Mouse (Mus musculus) midbrain, embryonic 15.5 days (tissue): ENCODE data around the gene Dok5. TPM values are rescaled to one million over a fixed set of nuclear protein-coding genes. Genes with fewer than 3 reads are reported as not detected.

Source experiments
- ATAC-seq: fragments of 200-750 bp; cut with Nextera tagmentation; replicated peaks from 2 replicates; pipeline ENCODE4 v1.8.0; 2017; ENCODE audit warnings: moderate TSS enrichment
- H3K27ac ChIP-seq: fragments of 300-500 bp; sonication (generic); 2 replicates; pipeline ENCODE4 v1.5.1; 2015; ENCODE audit warnings: mild to moderate bottlenecking, inconsistent platforms
- H3K27me3 ChIP-seq: fragments of 300-500 bp; sonication (generic); replicated peaks from 2 replicates; pipeline ENCODE4 v1.6.1; 2015; ENCODE audit warnings: inconsistent platforms
- H3K36me3 ChIP-seq: fragments of 300-500 bp; sonication (generic); replicated peaks from 2 replicates; pipeline ENCODE4 v1.6.1; 2015; ENCODE audit warnings: inconsistent platforms
- H3K4me1 ChIP-seq: fragments of 300-500 bp; sonication (generic); 2 replicates; pipeline ENCODE4 v1.6.1; 2015; ENCODE audit warnings: inconsistent platforms
- H3K4me2 ChIP-seq: fragments of 300-500 bp; sonication (generic); 2 replicates; pipeline ENCODE4 v1.6.1; 2015; ENCODE audit warnings: inconsistent platforms, mild to moderate bottlenecking, moderate library complexity
- H3K4me3 ChIP-seq: fragments of 300-500 bp; sonication (generic); 2 replicates; pipeline ENCODE4 v1.5.1; 2015; ENCODE audit warnings: mild to moderate bottlenecking, inconsistent platforms
- H3K9ac ChIP-seq: fragments of 300-500 bp; sonication (generic); 2 replicates; pipeline ENCODE4 v1.6.1; 2015; ENCODE audit warnings: mild to moderate bottlenecking, inconsistent platforms
- H3K9me3 ChIP-seq: fragments of 300-500 bp; sonication (generic); 2 replicates; pipeline ENCODE4 v1.6.1; 2016; ENCODE audit warnings: inconsistent platforms
- WGBS: fragments of 180-500 bp; shearing (Covaris S2); methylation state at CpG from one replicate; pipeline ENCODE4 v1.1.7; 2015; ENCODE audit warnings: mixed read lengths; 5-methylcytosine and 5-hydroxymethylcytosine counted together
- polyA plus RNA-seq: library from polyadenylated mRNA; unstranded; fragments of >200 nt; fragmentation: Nextera tagmentation; extraction: Ambion mirVana; gene quantifications from 2 replicates; pipeline ENCODE4 v1.2.1, GENCODE M21; 2015

Dok5 gene
- polyA plus RNA-seq, 1 experiment from 2014 or later, result 52.9 TPM

DNA sequence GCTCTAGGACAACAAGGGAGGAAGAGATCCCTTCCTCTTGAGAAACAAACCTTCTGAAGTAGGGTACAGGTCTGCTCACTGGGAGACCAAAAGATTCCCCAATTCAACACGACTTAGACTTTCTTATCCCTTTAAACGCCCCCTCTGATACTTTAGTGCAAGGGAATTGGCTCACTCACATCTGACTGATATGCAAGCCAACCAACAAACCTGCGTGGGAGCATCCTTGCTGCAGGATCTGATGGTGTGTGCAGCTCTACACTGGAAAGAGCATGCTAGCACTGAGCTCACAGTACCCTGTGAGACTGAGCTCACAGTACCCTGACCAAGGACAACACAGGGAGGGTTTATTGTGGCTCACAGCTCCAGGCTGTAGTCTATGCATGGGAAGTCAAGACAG, 139.9 kb downstream of the Dok5 start:
- H3K4me2 ChIP-seq, result no peak overlapping the region
- WGBS, result 83% methylated on average over 3 of the region's 3 CpGs
- no peak for ATAC-seq

DNA sequence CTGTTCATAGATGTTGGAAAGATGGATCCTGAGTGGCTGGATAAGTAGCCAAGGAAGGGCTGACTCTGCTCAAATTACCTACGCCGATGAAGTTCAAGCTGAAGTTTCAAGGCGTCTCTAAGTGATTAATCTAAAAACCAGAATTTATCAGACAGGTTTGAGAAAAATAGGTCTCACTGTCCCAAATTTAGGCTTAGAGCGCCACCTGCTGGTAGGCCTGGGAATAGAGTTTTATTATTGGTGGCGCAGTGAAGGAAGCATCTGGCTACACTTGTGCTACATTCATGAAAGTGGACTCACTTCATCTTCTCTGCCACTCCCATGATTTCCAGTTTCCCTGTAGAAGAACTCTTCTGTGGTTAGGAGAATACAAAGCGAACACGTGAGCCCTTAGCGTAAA, 141.8 kb downstream of the Dok5 start:
- H3K9me3 ChIP-seq, result no peaks in the 10 kb centered on the region
- ATAC-seq, result no peak
- WGBS, result 12% methylated on average over 8 of the region's 8 CpGs

More for the DNA sequence above, 139.9 kb downstream of the Dok5 start:
- H3K36me3 ChIP-seq, result no peaks in the 10 kb centered on the region
- H3K27ac ChIP-seq, result no peak overlapping the region
- no peak overlapping the region for H3K4me3 ChIP-seq
- no peak overlapping the region for H3K9ac ChIP-seq
- H3K4me1 ChIP-seq, result no peaks in the 10 kb centered on the region
- no peaks in the 10 kb centered on the region for H3K9me3 ChIP-seq
- H3K27me3 ChIP-seq, result no peaks in the 10 kb centered on the region

DNA sequence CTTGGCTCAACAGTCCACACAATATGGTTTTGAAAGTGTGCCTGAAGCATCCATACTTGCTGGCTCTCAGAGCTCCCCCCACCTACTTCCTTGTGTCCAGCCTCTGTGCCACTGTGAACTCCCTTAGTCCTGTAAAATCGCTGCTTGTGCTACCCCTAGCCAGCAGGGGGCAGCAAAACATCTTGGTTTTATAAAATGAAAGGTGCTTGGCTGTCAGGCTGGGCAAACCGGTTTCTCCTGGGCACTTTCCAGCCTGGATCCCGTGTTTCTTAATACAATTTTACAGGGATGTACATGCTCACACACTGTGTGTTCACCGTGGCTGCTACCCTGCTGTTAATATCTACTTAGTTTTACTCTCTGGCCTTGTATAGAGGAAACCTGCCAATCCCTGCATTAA, 145.9 kb downstream of the Dok5 start:
- under 1% methylated on average over 4 of the region's 4 CpGs for WGBS
- no peak overlapping the region for H3K4me2 ChIP-seq
- ATAC-seq, result peak; percentile 77

More for the DNA sequence above, 141.8 kb downstream of the Dok5 start:
- Histone ChIP-seq H3K4me1 (0 out of 2 replicates have a peak, but pooled peaks cover 4% of the 10 kb centered on the region), H3K4me3 (no peak overlapping the region), H3K27ac (no peak overlapping the region), H3K36me3 (no peaks in the 10 kb centered on the region), H3K27me3 (no peaks in the 10 kb centered on the region), H3K4me2 (no peak overlapping the region), H3K9ac (no peak overlapping the region)

DNA sequence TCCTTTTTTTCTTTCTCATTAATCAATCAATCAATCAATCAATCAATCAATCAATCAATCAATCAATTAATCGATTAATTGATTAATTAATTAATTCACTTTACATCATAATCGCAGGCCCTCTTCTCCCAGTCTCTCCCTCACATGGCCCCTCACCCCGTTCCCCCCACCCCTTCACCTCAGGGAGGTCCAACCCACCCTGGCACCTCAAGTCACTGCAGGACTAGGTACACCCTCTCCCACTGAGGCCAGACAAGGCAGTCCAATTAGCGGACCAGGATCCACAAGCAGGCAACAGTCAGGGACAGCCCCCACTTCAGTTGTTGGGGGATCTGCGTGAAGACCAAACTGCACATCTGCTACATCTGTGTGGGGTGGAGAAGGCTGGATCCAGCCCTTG, 146.3 kb downstream of the Dok5 start:
- Histone ChIP-seq H3K27me3 (no peaks in the 10 kb centered on the region), H3K9me3 (no peaks in the 10 kb centered on the region), H3K36me3 (no peaks in the 10 kb centered on the region), H3K4me3 (no peak overlapping the region), H3K4me2 (no peak overlapping the region), H3K4me1 (peaks cover 9% of the 10 kb centered on the region), H3K27ac (no peak overlapping the region), H3K9ac (no peak overlapping the region)
- peak; percentile 24 for ATAC-seq
- WGBS, result 68% methylated on average over 5 of the region's 5 CpGs

More for the DNA sequence above, 145.9 kb downstream of the Dok5 start:
- Histone ChIP-seq H3K4me1 (peaks cover 9% of the 10 kb centered on the region), H3K27ac (no peak overlapping the region), H3K27me3 (no peaks in the 10 kb centered on the region), H3K9me3 (no peaks in the 10 kb centered on the region), H3K9ac (no peak overlapping the region), H3K4me3 (no peak overlapping the region), H3K36me3 (no peaks in the 10 kb centered on the region)

DNA sequence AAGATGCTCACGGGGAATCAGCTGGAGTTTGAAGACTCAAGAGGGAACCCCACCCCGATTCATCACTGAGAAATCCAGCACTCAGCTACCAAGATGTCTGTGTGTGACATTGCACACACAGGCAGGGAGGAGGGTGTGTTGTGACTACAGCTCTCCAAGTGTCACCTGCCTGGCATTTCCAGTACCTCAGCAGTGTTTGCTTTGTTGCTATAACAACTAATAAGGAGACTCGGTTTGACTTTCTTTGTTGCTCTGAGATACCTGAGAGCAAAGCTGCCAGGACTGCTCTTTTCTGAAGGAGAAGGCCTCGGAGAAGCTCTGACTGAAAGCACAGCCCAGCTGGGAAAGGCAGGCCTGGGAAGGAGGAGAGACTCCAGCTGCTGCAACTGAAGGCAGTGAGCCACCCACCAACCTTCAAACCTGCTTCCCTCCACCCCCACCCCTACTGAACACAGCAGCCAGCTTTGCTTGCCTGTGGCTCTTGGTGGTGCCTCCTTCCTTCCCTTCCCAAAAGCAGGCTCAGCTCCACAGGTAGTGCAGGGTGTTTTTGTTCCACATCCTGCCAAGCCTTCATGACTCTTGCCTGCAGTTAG, 152.7 kb downstream of the Dok5 start:
- ATAC-seq, result no peak

DNA sequence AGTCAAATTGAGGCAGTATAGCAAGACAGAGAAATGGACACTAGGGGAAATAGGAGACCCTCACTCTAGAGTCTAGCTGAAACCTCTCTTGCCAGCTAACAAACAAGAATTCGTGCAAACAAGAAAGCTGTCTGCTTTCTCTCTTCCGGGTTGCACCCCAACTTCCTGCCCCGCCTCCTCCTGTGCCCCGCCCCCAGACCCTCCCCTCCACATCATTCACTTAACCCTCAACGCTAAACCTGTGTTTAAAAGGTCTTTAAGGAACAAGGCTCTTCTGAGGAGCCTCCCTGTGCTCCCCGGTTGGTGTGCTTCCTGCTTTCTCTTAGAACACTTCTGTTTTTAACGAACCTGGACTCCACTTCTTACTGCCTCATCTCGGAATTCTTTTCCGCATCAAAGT, 156.4 kb downstream of the Dok5 start:
- Histone ChIP-seq H3K27me3 (no peaks in the 10 kb centered on the region), H3K4me1 (0 out of 2 replicates have a peak, but pooled peaks cover 3% of the 10 kb centered on the region), H3K27ac (no peak overlapping the region), H3K4me3 (no peak overlapping the region), H3K9ac (no peak overlapping the region), H3K4me2 (no peak overlapping the region), H3K36me3 (no peaks in the 10 kb centered on the region), H3K9me3 (no peaks in the 10 kb centered on the region)
- no peak for ATAC-seq
- WGBS, result 60% methylated on average over 9 of the region's 9 CpGs

More for the DNA sequence above, 152.7 kb downstream of the Dok5 start:
- H3K9ac ChIP-seq, result no peak overlapping the region
- no peak overlapping the region for H3K27ac ChIP-seq
- no peaks in the 10 kb centered on the region for H3K36me3 ChIP-seq
- H3K4me1 ChIP-seq, result peaks cover 3% of the 10 kb centered on the region; the same call in 1 of the 2 replicates
- H3K4me2 ChIP-seq, result no peak overlapping the region
- H3K4me3 ChIP-seq, result no peak overlapping the region
- H3K27me3 ChIP-seq, result no peaks in the 10 kb centered on the region
- 65% methylated on average over 4 of the region's 4 CpGs for WGBS
- H3K9me3 ChIP-seq, result no peaks in the 10 kb centered on the region

DNA sequence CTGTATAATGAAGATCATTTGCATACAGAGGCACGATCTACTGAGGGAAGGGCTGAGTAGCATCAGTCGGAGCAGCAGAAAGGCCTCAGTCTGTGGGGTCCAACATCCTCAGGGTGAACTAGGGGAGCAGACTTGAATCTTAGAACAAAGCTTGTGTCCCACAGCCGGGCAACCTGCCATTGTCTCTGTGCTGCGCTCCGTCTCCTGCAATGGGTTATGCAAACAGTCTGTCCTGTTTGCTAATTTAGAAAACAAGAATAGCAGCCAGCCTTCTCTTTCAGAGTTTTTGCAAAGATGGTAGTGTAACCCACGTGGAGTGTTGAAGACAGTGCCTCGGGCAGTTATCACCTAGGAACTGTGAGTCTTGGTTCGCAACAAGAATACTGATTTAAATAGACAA, 163.5 kb downstream of the Dok5 start:
- Histone ChIP-seq H3K27ac (no peak overlapping the region), H3K4me3 (no peak overlapping the region), H3K36me3 (no peaks in the 10 kb centered on the region), H3K4me2 (no peak overlapping the region), H3K27me3 (no peaks in the 10 kb centered on the region), H3K9ac (no peak overlapping the region), H3K4me1 (no peaks in the 10 kb centered on the region), H3K9me3 (no peaks in the 10 kb centered on the region)
- 60% methylated on average over 8 of the region's 8 CpGs for WGBS
- no peak for ATAC-seq

DNA sequence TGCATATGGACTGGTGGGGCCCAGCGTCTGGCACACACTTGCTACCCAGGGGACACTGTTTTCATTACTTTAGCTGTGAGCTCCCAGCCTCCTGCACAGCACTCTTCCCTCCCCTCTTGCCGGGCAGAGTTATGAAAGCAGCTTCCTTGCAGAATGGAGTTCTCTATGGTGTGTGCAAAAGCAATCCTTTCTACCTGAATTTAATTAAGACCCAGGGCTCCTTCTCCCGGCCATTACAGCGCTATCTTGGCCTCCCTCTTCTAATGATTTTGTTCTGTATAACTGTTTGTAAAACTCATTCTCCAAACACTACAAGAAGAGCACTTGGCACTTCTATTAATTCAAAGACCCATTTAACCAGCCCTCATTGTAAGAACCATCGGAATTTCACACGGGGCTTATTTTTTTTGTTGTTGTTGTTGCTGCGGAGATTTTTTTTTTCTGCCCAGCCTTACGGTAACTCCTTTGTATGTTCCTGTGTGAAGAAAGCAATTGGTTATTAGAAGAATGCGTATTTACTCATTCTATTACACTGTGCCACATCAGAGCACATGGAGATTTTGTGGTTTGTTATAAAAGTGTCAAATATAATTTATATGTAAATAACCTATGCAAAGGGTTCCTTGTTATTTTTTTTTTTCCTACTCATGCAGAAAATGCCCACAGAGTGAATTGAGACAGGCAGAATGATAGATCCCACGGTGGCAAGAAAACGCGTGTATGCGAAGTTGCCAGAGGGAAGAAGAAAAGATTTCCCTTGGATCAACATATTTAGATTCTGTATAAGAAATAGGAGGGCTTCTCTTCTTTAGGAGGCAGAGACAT, 170.8 kb downstream of the Dok5 start:
- Histone ChIP-seq H3K4me1 (peaks cover 15% of the 10 kb centered on the region), H3K4me2 (peak overlapping the region; percentile 13; the same call in 1 of the 2 replicates), H3K27me3 (no peaks in the 10 kb centered on the region), H3K4me3 (no peak overlapping the region), H3K9ac (no peak overlapping the region), H3K9me3 (no peaks in the 10 kb centered on the region), H3K27ac (peak overlapping the region; percentile 53), H3K36me3 (no peaks in the 10 kb centered on the region)
- WGBS, result 13% methylated on average over 13 of the region's 13 CpGs
- ATAC-seq, result no peak; the same call in 1 of the 2 replicates

DNA sequence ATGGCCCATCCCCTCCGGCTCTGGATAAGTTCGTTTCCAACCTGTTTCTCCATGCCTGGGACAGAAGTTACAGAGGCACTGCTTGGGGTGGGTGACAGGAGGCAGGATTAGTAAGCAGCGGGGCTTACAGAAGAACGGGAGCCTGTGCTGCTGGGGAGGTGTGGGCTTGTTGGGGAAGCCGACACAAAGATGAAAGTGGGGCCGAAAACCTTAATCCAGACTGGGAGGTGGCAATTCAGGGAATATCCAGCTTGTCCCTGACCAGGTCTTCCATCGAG, 171.4 kb downstream of the Dok5 start:
- no peak for ATAC-seq
- H3K36me3 ChIP-seq, result no peaks in the 10 kb centered on the region
- H3K4me3 ChIP-seq, result no peak overlapping the region
- H3K9ac ChIP-seq, result no peak overlapping the region
- H3K27me3 ChIP-seq, result no peaks in the 10 kb centered on the region
- peak overlapping the region; percentile 53 for H3K27ac ChIP-seq
- peak overlapping the region; percentile 13; the same call in 1 of the 2 replicates for H3K4me2 ChIP-seq
- H3K4me1 ChIP-seq, result peaks cover 15% of the 10 kb centered on the region
- 35% methylated on average over 7 of the region's 7 CpGs for WGBS
- H3K9me3 ChIP-seq, result no peaks in the 10 kb centered on the region

DNA sequence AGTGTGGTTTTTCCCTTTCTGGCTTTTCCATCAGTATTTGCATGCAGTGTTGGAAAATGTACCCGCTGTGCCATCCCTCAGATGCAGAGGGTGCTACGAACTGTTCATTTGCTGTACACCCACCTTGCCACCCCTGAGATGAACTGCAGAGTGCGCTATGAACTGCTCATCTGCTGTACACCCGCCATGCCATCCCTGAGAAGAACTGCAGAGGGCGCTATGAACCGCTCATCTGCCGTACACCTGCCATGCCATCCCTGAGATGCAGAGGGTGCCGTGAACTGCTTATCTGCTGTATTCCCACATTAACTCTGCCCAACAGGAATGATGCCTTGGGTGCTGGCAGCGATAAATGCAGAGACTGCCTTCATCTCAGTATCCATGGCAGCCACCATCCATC, 171.8 kb downstream of the Dok5 start:
- WGBS, result 94% methylated on average over 9 of the region's 9 CpGs
- no peak for ATAC-seq
- H3K27ac ChIP-seq, result peak overlapping the region; percentile 53; the same call in 1 of the 2 replicates

DNA sequence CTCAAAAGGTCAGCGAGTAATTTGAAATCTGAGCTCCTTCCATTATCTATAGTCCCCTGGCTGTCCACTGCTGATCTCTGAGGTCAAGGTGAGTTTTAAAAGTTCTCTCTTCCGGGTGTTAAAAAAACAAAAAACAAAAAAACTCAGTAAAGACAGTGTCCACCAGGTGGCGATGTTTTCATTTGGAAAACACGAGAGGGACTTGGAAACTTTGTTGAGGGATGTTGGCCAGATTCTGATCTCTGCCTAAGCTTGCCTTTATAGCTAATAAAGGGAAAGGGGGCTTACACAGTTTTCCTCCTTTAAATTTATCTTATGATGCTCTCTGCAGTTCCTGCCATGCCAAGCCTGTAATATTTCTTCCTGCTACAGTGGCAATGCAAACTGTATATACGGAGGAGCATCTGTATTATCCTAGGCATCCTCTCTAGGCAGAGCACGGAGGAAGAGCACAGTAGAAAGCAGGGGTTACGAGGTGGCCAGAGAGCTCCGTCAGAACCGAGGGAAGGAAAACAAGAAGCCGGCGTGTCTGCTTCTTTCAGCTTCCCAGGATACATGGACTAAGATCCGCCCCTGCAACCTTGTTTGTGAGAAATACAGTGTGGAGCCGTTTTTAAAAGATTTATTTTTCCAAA, 181.1 kb downstream of the Dok5 start:
- no peak overlapping the region for H3K4me3 ChIP-seq
- H3K36me3 ChIP-seq, result no peaks in the 10 kb centered on the region
- H3K27me3 ChIP-seq, result no peaks in the 10 kb centered on the region; the same call in 1 of the 2 replicates
- 45% methylated on average over 13 of the region's 13 CpGs for WGBS
- H3K9me3 ChIP-seq, result no peaks in the 10 kb centered on the region
- H3K4me1 ChIP-seq, result peaks cover 9% of the 10 kb centered on the region
- ATAC-seq, result no peak
- H3K9ac ChIP-seq, result no peak overlapping the region
- H3K4me2 ChIP-seq, result no peak overlapping the region; the same call in 1 of the 2 replicates
- 0 out of 2 replicates have a peak overlapping the region, but pooled peaks have one; percentile 39 for H3K27ac ChIP-seq

More for the DNA sequence above, 171.8 kb downstream of the Dok5 start:
- Histone ChIP-seq H3K9me3 (no peaks in the 10 kb centered on the region), H3K4me1 (peaks cover 15% of the 10 kb centered on the region), H3K9ac (no peak overlapping the region), H3K36me3 (no peaks in the 10 kb centered on the region), H3K27me3 (no peaks in the 10 kb centered on the region), H3K4me3 (no peak overlapping the region), H3K4me2 (no peak overlapping the region)

DNA sequence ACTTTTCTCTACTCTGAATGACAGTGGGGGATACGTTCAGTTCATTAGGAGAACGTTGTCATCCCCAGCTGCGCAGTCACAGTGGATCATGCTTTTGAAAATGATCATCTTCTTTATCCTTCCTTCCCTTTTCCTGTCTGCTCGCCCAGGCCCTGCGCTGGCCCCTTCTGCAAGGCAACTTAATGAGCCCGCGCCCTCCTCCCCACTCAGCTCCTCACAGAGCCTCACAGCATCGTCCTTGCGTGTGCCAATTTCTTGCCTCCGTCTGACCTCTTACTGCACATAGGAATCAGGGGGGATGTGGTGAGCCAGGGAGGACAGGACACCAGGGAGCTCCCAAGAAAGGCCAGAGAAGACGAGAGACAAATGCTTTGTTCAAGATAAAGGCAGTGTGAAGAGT, 182.3 kb downstream of the Dok5 start:
- H3K4me2 ChIP-seq, result no peak overlapping the region
- no peaks in the 10 kb centered on the region for H3K9me3 ChIP-seq
- no peaks in the 10 kb centered on the region; the same call in 1 of the 2 replicates for H3K27me3 ChIP-seq
- no peak overlapping the region for H3K9ac ChIP-seq
- no peaks in the 10 kb centered on the region for H3K36me3 ChIP-seq
- no peak overlapping the region for H3K4me3 ChIP-seq
- ATAC-seq, result peak; percentile 71
- H3K27ac ChIP-seq, result 0 out of 2 replicates have a peak overlapping the region, but pooled peaks have one; percentile 39
- WGBS, result 63% methylated on average over 11 of the region's 11 CpGs
- H3K4me1 ChIP-seq, result peaks cover 9% of the 10 kb centered on the region
